Mouse (Mus musculus) bone marrow macrophage, adult 2 months (primary cell): Measurements from ENCODE around the gene Rnf208.

Experiments
- CTCF ChIP-seq: IDR thresholded peaks from 2 replicates; pipeline ENCODE4 v1.5.1; 2012; ENCODE audit warnings: low read depth, mild to moderate bottlenecking, low read length, moderate library complexity
- POLR2A ChIP-seq: IDR thresholded peaks from 2 replicates; pipeline ENCODE4 v1.6.1; 2012; ENCODE audit warnings: mild to moderate bottlenecking, low read depth, low read length, borderline replicate concordance

- TF ChIP-seq CTCF: peak; percentile 86
- TF ChIP-seq POLR2A: no peak
These were observed 50.8 kb downstream of the Rnf208 start for GRCm38 (mm10) chr2:25292856-25293255.
